Mouse (Mus musculus) C2C12 (cell line): ENCODE results near the gene Uck2. TPM values are rescaled to one million over a fixed set of nuclear protein-coding genes. Genes with fewer than 3 reads are reported as not detected.

ENCODE experiments used
- H3K27me3 ChIP-seq: one replicate; pipeline ENCODE4 v1.6.1; 2011; ENCODE audit not compliant: control insufficient read depth, insufficient read depth, insufficient read length
- H3K36me3 ChIP-seq: one replicate; pipeline ENCODE4 v1.6.1; 2011; ENCODE audit not compliant: control insufficient read depth, insufficient read depth
- H3K4me3 ChIP-seq: one replicate; pipeline ENCODE4 v1.5.1; 2011; ENCODE audit warnings: mild to moderate bottlenecking, control low read depth; ENCODE audit not compliant: poor library complexity, insufficient read depth, severe bottlenecking
- H3K79me2 ChIP-seq: one replicate; pipeline ENCODE4 v1.6.1; 2011; ENCODE audit not compliant: control insufficient read depth, insufficient read depth
- H3K79me3 ChIP-seq: one replicate; pipeline ENCODE4 v1.6.1; 2011; ENCODE audit warnings: low read depth, control low read depth
- H3ac ChIP-seq: one replicate; pipeline ENCODE3; 2011; ENCODE audit warnings: low read depth; ENCODE audit not compliant: control insufficient read depth, insufficient read length
- CEBPB ChIP-seq: IDR thresholded peaks from one replicate; pipeline ENCODE4 v1.6.1; 2011; ENCODE audit warnings: low read depth, mild to moderate bottlenecking, control low read depth, moderate library complexity
- CTCF ChIP-seq: IDR thresholded peaks from one replicate; pipeline ENCODE4 v1.5.1; 2011; ENCODE audit not compliant: control insufficient read depth, insufficient read depth, insufficient read length
- FOSL1 ChIP-seq: IDR thresholded peaks from one replicate; pipeline ENCODE4 v1.8.0; 2011; ENCODE audit warnings: mild to moderate bottlenecking, low read length; ENCODE audit not compliant: poor library complexity, insufficient read depth, severe bottlenecking
- MAX ChIP-seq: IDR thresholded peaks from one replicate; pipeline ENCODE4 v1.6.1; 2011; ENCODE audit warnings: mild to moderate bottlenecking, control low read depth
- MYOD1 ChIP-seq: IDR thresholded peaks from one replicate; pipeline ENCODE4 v1.6.1; 2011; ENCODE audit warnings: low read depth; ENCODE audit not compliant: control insufficient read depth, insufficient read length
- MYOG ChIP-seq: IDR thresholded peaks from one replicate; pipeline ENCODE4 v1.6.1; 2011; ENCODE audit not compliant: control insufficient read depth, insufficient read length; ENCODE audit errors: extremely low read depth
- USF1 ChIP-seq: IDR thresholded peaks from one replicate; pipeline ENCODE4 v1.6.1; 2011; ENCODE audit warnings: low read depth, mild to moderate bottlenecking, control low read depth, moderate library complexity
- polyA plus RNA-seq: library from polyadenylated mRNA; unstranded; fragments of >200 nt; fragmentation: generic; extraction: Trizol; gene quantifications from one replicate; pipeline ENCODE4 v1.2.1, GENCODE M21; 2012; ENCODE audit warnings: missing spikeins

Uck2 gene
- polyA plus RNA-seq, 1 experiment: 104 TPM

- Histone ChIP-seq H3K27me3 (no peaks in the 10 kb centered on the region), H3ac (no peak overlapping the region), H3K4me3 (no peak overlapping the region), H3K36me3 (no peaks in the 10 kb centered on the region), H3K79me2 (no peaks in the 10 kb centered on the region), H3K79me3 (no peaks in the 10 kb centered on the region)
- no peak for TF ChIP-seq CTCF
- no peak for TF ChIP-seq CEBPB
- TF ChIP-seq FOSL1: no peak
- TF ChIP-seq MYOG: no peak
These were observed 69.7 kb downstream of the Uck2 start for GRCm38 (mm10) chr1:167215460-167215859.

- H3K79me3 ChIP-seq: no peaks in the 10 kb centered on the region
- no peak for TF ChIP-seq MYOG
- TF ChIP-seq USF1: no peak
- no peak for TF ChIP-seq MYOD1
- no peak for TF ChIP-seq CEBPB
- no peak for TF ChIP-seq CTCF
- no peak for TF ChIP-seq FOSL1
- TF ChIP-seq MAX: no peak
- no peaks in the 10 kb centered on the region for H3K27me3 ChIP-seq
- H3K79me2 ChIP-seq: no peaks in the 10 kb centered on the region
- H3ac ChIP-seq: no peak overlapping the region
- H3K36me3 ChIP-seq: no peaks in the 10 kb centered on the region
- no peak overlapping the region for H3K4me3 ChIP-seq
These were observed 72.4 kb downstream of the Uck2 start for GRCm38 (mm10) chr1:167212710-167213109.

- Histone ChIP-seq H3K4me3 (no peak overlapping the region), H3K79me3 (no peaks in the 10 kb centered on the region), H3K79me2 (no peaks in the 10 kb centered on the region), H3ac (no peak overlapping the region), H3K36me3 (no peaks in the 10 kb centered on the region), H3K27me3 (no peaks in the 10 kb centered on the region)
- TF ChIP-seq CTCF: peak; percentile 59
- no peak for TF ChIP-seq MYOD1
These were observed 73.0 kb downstream of the Uck2 start for GRCm38 (mm10) chr1:167211979-167212614.

- no peaks in the 10 kb centered on the region for H3K36me3 ChIP-seq
- H3K27me3 ChIP-seq: no peaks in the 10 kb centered on the region
- H3K4me3 ChIP-seq: no peak overlapping the region
- H3ac ChIP-seq: no peak overlapping the region
- no peaks in the 10 kb centered on the region for H3K79me2 ChIP-seq
- TF ChIP-seq USF1: no peak
- TF ChIP-seq FOSL1: no peak
- no peak for TF ChIP-seq MAX
- TF ChIP-seq MYOD1: no peak
- TF ChIP-seq MYOG: no peak
- TF ChIP-seq CTCF: no peak
- TF ChIP-seq CEBPB: no peak
- no peaks in the 10 kb centered on the region for H3K79me3 ChIP-seq
These were observed 76.3 kb downstream of the Uck2 start for GRCm38 (mm10) chr1:167208816-167209215.

- no peaks in the 10 kb centered on the region for H3K27me3 ChIP-seq
- no peaks in the 10 kb centered on the region for H3K79me2 ChIP-seq
- H3ac ChIP-seq: no peak overlapping the region
- TF ChIP-seq MYOD1 (no peak), CEBPB (no peak), MAX (no peak), MYOG (no peak), FOSL1 (no peak), CTCF (no peak), USF1 (no peak)
- no peaks in the 10 kb centered on the region for H3K79me3 ChIP-seq
- no peak overlapping the region for H3K4me3 ChIP-seq
- H3K36me3 ChIP-seq: no peaks in the 10 kb centered on the region
These were observed 79.9 kb downstream of the Uck2 start for GRCm38 (mm10) chr1:167205177-167205750.

- Histone ChIP-seq H3K79me2 (no peaks in the 10 kb centered on the region), H3K79me3 (no peaks in the 10 kb centered on the region), H3ac (no peak overlapping the region), H3K4me3 (no peak overlapping the region), H3K36me3 (no peaks in the 10 kb centered on the region), H3K27me3 (no peaks in the 10 kb centered on the region)
- TF ChIP-seq MAX (no peak), FOSL1 (no peak), MYOD1 (no peak), CTCF (no peak), MYOG (no peak), USF1 (no peak), CEBPB (no peak)
These were observed 80.7 kb downstream of the Uck2 start for GRCm38 (mm10) chr1:167204421-167204820.
